Mouse (Mus musculus) adrenal gland, postnatal 10 days (tissue): ENCODE measurements at regions not wholly inside any gene's neighbourhood (a gene's known extent, or its start where the extent isn't known, plus 50 kb on each side); places are given as distances from the start of the nearest gene placed in this dataset.
A peak's percentile ranks its signal among the peaks of the same experiment; 100 is the strongest.

Experiments
- DNase-seq: peaks from one replicate; pipeline ENCODE4 v3.0.0; 2021; ENCODE audit warnings: mixed read lengths

- DNase-seq, result no peak
Observed at GRCm38 (mm10) chr3:19747361-19747760, 118.9 kb upstream of the 1700064H15Rik start.

DNA sequence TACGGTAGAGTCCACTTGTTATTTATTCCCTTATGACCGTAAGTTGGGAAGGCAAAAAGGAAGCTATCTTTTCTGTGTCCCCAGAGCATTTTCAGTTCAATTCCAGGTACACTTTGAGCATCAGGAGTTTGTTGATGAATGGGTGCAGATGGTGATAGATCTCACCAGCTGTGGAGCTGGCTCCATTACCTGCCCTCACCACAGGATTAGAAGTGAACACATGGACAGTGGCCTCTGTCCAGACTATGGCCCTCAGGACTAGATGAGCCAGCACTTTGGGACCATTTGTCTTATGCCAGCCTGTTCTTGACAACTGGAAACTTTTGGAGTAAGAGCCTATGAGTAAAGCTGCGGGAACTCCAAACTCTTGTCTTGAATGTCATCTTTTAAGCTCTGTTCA, 123.5 kb upstream of the 1700064H15Rik start:
- DNase-seq, result peak; percentile 18

DNA sequence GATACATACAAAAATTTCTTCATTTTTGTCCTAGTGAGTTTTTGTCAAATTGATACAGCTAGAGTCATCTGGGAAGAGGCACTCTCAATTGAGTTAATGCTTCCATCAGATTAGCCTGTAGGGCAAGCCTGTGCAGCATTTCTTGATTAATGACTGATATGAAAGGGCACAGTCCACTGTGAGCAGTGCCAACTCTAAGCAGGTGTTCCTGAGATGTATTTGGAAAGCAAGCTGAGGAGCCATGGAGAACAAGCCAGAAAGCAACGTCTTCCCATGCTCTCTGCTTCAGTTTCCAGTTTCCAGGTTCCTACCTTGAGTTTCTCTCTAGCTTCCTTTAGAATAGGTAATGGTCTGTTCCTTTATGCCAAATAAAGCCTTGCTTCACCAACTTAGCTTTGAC, 125.5 kb upstream of the 1700064H15Rik start:
- no peak for DNase-seq

- peak; percentile 33 for DNase-seq
Observed at GRCm38 (mm10) chr3:19754636-19755035, 126.2 kb upstream of the 1700064H15Rik start.

- DNase-seq, result peak; percentile 22
Observed at GRCm38 (mm10) chr3:19755136-19755535, 126.7 kb upstream of the 1700064H15Rik start.

DNA sequence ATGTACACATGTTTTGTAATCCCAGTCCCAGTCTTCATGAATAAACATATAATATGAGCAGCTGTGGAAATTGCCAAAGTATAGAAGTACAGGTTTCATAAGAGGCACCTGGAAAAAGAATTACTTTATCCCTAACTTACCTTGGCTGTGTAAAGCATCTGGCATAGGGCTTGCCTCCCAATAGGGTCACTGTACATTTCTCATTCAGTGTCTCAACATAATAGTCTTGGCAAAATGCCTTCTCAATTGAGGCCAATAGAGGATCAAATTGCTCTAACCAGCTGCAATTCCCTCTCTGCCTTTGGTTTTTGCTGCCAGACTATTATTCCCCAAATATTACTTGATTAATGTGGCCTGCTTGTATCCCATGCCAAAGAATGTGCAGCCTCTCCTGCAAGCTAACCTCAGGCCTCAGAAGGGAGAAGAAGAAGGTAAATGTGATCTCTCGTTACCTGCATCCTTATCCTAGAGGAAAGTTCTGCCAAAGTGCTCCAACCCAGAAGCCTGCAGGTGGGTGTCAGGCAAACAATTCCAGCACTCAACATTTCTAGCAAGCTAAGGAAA, 158.2 kb upstream of the Cp start:
- DNase-seq, result no peak

DNA sequence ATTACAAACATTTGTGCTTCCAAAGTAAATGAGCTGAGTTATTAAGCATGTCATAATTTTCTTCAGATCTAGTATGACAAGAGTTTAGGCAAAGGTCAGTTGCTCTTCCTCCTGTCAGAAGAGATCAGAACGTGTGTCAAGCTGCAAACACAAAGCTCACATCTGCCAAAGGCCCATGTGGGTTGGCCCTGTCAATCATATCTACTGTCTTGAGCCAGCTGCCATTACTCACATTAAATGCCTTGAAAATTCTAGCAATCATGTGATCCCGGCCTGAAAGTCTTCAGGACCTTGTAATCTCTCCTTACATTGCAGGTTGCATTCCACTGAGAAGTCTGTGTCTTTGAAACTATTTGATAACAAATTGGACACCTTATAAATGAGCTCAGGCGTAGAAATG, 146.8 kb upstream of the Cp start:
- DNase-seq, result no peak

- DNase-seq, result no peak
Observed at GRCm38 (mm10) chr3:19824904-19825303, 131.9 kb upstream of the Cp start.

- DNase-seq, result no peak
Observed at GRCm38 (mm10) chr3:19828518-19829246, 128.2 kb upstream of the Cp start.

DNA sequence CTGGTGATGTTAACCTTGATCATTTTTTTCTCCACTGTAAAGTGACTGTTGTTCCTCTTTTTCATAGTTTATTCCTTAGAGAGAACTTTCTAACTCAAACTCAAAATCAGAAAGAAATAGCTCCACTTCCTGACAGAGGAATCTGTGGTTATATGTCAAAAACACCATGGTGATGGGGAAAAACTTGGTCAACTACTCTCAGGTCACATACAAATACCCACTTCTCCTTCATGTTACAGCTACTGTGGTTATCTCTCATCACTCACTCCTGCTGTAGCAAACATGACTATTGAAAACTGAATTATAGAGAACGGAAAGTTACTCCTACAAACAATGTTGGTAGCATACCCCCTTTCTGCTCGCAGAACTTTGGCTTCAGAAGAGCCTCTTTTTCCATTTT, 127.1 kb upstream of the Cp start:
- no peak for DNase-seq

DNA sequence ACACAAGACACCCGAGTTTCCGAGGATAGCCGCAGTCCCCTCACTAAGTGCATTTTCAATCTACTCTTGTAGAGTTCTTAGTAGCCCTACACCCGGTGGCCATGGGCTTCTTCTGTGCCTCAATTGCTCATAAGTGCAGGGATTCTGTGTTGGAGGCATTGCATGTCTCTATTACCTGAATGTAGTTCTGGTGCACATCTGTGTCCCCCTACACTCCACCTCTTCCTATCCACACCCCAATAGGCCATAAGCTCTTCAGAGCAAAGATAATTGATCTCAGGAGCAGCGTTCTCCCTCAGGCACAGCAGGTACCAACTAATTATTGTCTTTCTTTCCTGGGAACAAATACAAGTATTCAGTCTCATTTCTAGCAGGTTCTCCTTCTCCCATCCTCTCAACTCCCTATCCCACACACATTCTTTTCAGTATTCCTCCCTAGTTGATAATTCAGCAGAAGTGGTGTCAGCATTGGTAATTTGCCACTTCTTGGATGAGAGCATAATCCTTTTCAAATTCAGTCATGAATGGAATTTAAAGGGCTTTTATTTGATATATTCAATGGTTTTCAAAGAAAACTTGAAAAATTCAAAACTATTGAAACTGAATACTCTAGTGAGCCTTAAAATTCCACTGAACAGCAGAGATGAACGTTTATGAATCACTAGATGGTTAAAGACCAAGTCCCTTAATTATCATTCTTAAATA, 108.7 kb upstream of the Cp start:
- no peak for DNase-seq

DNA sequence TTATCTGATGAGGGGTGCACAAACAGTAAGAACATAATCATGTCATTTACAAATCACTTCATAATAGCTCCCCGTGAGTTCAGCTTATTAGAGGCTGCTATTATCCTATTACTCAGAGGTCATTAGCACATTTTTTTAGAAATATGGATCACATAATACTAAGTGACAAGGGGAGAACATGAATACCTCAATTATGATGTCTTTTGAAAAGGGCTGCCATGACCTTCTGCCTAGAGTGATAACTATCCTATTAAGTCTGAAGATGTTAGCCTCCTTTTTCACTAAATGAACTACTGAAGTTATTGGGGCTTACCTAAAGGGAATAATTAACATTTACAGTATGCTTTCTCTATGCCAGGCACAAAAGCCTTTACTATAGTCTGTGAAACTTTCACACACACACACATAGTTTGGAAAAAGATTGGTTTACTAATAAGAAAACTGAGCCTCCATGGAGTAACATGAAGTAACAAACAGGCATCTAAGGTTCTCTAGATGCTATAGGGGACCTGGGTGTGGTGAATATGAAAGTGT, 108.1 kb upstream of the Cp start:
- no peak for DNase-seq

DNA sequence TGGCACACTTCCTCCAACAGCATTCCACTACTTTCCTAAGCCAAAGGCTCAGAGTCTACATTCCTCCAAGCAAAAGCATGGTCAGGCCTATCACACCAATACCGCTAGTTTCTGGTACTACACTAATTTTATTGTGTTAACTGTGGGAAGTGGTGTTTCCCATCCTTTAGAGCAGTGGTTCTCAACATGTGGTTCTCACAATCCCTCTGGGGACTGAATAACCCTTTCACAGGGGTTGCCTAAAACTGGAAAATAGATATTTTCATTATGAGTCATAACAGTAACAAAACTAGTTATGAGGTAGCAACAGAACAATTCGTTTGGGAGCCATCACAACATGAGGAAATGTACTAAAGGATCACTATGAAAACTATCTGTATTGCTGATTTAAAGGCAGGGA, 74.2 kb upstream of the Cp start:
- no peak for DNase-seq

- no peak for DNase-seq
Observed at GRCm38 (mm10) chr3:19888405-19888804, 68.4 kb upstream of the Cp start.

- no peak for DNase-seq
Observed at GRCm38 (mm10) chr3:19894258-19894629, 62.6 kb upstream of the Cp start.

- peak; percentile 96 for DNase-seq
Observed at GRCm38 (mm10) chr3:19894630-19895578, 62.0 kb upstream of the Cp start.

DNA sequence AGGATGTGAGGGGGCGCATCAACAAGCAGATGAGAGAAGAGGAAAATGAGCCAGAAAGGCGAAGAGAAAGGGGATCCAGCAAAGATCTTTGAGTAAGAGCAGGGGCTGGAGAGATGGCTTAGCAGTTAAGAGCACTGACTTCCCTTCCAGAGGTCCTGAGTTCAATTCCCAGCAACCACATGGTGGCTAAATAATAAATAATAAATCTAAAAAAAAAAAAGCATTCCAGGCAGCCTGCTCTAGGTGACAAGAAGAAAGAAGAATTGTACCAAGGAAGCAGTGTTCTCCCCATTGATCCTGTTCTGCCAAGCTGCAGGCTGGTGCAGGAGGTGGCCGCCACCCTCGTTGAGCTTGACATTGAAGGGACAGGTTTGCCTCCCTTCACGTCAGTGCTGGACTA, 61.1 kb upstream of the Cp start:
- DNase-seq, result no peak

DNA sequence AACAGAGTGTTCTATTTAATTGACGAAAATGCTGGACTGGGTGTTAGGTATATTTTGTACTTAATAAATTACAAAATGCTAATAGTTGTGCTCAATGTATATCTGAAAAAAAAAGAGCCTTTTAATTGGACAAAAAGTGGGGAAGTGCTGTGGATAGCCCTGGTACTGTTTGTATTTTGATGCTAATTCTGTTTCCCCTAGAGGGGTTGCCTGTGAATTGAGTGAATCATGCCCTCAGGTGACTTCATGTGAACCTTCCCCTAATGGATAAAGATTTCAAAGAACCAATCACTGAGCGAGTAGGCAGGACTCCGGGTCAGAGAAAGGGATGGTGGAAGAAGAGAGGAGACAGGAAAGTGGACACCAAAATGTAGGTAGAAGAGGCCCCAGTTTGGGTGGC, 59.7 kb upstream of the Cp start:
- DNase-seq, result no peak

DNA sequence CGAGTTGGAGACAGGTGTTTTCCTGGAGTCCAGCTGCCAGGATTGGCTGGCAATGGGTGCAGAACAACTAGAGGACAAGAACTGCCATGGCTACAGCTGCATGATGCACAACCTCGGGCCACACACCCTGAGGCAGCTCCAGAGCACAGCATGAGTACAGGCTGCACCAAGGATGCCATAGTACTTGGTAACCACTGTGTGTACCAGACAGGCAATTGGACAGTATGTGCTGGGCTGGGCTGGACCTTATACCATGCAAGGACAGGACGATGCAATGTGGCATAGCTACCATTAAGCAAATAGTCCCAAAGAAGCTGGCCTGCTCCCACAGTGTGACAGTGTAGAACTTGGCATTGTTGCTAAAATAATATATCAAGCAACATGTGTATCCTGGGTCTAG, 54.6 kb upstream of the Cp start:
- DNase-seq, result no peak

GRCm38 (mm10) chr3:19904446-19905275, 52.2 kb upstream of the Cp start:
- DNase-seq, result peak; percentile 63
